Mouse (Mus musculus): ENCODE results near the gene Idh2. TPM values are rescaled to one million over a fixed set of nuclear protein-coding genes. Genes with fewer than 3 reads are reported as not detected.

The Idh2 gene
- polyA plus RNA-seq, 1 experiment, result 178 TPM

DNA sequence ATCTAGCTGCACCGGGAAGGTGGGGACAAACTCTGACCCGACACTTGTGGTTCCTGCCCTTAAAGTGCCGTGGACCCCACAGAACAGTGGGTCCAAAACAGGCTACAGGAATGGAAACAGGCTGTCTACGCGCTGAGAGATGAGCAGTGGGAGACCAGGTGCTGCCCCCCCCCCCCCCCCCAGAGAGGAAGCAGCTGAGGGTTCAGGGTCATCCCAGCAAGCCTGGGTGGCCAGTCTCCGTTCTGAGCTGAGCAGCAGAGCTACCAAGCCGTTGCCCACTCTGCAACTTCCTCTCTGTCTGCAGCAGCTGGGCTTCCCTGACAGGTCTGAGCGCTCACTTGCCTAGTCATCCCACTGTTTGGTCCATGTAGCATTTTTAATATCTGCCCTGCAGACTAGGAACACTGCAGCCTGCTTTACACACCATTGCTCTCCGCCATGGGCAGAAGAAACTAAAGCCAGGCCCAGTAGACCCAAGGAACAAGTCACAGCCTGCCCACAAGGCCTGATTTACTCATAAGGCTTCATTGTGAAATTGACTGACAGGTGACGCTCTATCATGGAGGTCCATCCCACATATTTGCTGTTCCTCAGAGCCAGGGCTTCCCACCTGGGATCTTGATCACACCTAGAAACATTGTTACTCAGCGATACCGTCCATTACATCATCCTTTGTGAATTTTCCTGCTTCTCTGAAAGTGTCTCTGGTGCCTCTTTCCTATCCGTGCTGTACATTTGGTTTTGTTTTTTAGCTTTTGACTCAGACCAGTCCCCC, 55.9 kb downstream of the Idh2 start:
- no peaks in the 10 kb centered on the region for H3K9me3 ChIP-seq (replicated peaks; ENCODE audit: control insufficient read depth, insufficient read depth, low read length, poor library complexity, severe bottlenecking)
- no peak overlapping the region for H3K4me3 ChIP-seq (ENCODE audit: low read depth, low read length)
- H3K9ac ChIP-seq (ENCODE audit: low read depth, poor library complexity, severe bottlenecking), result no peak overlapping the region
- H3K36me3 ChIP-seq (ENCODE audit: control insufficient read depth, insufficient read depth, low read length, poor library complexity, severe bottlenecking), result no peaks in the 10 kb centered on the region; the same call in 1 of the 2 replicates
- no peaks in the 10 kb centered on the region for H3K27me3 ChIP-seq (ENCODE audit: control insufficient read depth, insufficient read depth, low read length, poor library complexity, severe bottlenecking)
- TF ChIP-seq EP300 (IDR thresholded peaks at IDR 0.05; ENCODE audit: insufficient read depth, low read depth, low read length), result no peak
- no peak for TF ChIP-seq CTCF (IDR thresholded peaks at IDR 0.05; ENCODE audit: low read depth, low read length)
- no peak for TF ChIP-seq POLR2A (IDR thresholded peaks at IDR 0.05; ENCODE audit: insufficient read depth, low read length)
- H3K4me1 ChIP-seq (ENCODE audit: control insufficient read depth, insufficient read depth, low read length), result peaks cover 8% of the 10 kb centered on the region
- H3K27ac ChIP-seq (ENCODE audit: insufficient read depth, low read length), result no peak overlapping the region

DNA sequence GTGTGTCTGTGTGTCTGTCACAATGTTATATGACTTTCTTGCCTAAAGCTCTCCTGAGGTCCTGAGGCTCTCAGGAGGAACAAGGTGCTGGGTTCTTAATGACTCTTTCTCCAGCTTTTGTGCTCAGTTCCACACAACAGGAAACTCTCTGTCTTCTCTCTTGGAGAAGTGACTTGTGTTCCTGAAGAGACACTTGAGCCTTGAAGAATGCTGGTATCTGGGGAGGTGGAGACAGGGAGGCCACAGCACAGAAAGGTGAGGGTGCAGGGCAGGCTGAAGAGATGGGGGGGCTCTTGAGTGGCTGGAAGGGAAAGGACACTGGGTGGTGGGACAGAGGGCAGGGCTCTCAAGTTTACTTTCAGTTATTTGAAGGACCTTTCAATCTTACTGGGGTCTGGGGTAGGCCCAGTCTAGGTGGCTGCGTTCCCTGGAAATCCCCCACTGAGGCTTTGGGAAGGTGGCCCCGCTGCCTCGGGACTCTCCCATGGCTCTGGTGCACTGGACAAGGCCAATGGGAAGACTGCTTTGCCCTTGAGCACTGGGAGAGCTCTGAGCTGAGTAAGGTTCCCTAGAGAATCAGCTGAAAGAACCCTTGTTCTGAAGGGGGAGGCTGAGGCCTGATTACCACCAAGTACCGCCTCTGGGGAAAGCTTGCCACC, 56.7 kb downstream of the Idh2 start:
- Histone ChIP-seq H3K9ac (ENCODE audit: low read depth, poor library complexity, severe bottlenecking) (no peak overlapping the region), H3K4me3 (ENCODE audit: low read depth, low read length) (no peak overlapping the region), H3K27ac (ENCODE audit: insufficient read depth, low read length) (no peak overlapping the region), H3K27me3 (ENCODE audit: control insufficient read depth, insufficient read depth, low read length, poor library complexity, severe bottlenecking) (no peaks in the 10 kb centered on the region), H3K36me3 (ENCODE audit: control insufficient read depth, insufficient read depth, low read length, poor library complexity, severe bottlenecking) (no peaks in the 10 kb centered on the region; the same call in 1 of the 2 replicates), H3K9me3 (replicated peaks; ENCODE audit: control insufficient read depth, insufficient read depth, low read length, poor library complexity, severe bottlenecking) (no peaks in the 10 kb centered on the region), H3K4me1 (ENCODE audit: control insufficient read depth, insufficient read depth, low read length) (peaks cover 8% of the 10 kb centered on the region)
- TF ChIP-seq POLR2A (IDR thresholded peaks at IDR 0.05; ENCODE audit: insufficient read depth, low read length), result no peak
- no peak for TF ChIP-seq CTCF (IDR thresholded peaks at IDR 0.05; ENCODE audit: low read depth, low read length)
- no peak for TF ChIP-seq EP300 (IDR thresholded peaks at IDR 0.05; ENCODE audit: insufficient read depth, low read depth, low read length)

DNA sequence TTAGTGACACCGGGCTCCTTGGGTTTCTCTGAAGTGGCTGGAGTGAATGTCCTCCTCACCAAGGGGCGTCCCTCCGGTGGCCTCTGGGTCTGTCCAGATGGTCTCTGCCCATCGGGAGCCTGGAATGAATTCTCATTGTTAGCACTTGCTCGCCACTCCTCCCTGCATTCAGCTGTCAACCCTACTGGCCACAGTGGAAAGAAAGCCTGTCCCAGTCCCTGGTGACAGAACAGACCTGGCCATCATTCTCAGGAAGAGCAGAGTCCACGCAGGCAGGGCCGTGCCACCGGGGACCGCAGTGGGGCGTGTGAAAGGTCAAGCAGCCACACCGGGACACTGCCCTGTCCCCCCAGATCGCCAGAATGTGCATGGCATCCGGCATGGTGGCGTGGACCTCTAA, 57.4 kb downstream of the Idh2 start:
- no peak overlapping the region for H3K9ac ChIP-seq (ENCODE audit: low read depth, poor library complexity, severe bottlenecking)
- H3K9me3 ChIP-seq (replicated peaks; ENCODE audit: control insufficient read depth, insufficient read depth, low read length, poor library complexity, severe bottlenecking), result no peaks in the 10 kb centered on the region
- H3K36me3 ChIP-seq (ENCODE audit: control insufficient read depth, insufficient read depth, low read length, poor library complexity, severe bottlenecking), result no peaks in the 10 kb centered on the region; the same call in 1 of the 2 replicates
- no peaks in the 10 kb centered on the region for H3K27me3 ChIP-seq (ENCODE audit: control insufficient read depth, insufficient read depth, low read length, poor library complexity, severe bottlenecking)
- H3K4me1 ChIP-seq (ENCODE audit: control insufficient read depth, insufficient read depth, low read length), result peaks cover 8% of the 10 kb centered on the region
- TF ChIP-seq CTCF (IDR thresholded peaks at IDR 0.05; ENCODE audit: low read depth, low read length) (no peak), EP300 (IDR thresholded peaks at IDR 0.05; ENCODE audit: insufficient read depth, low read depth, low read length) (no peak), POLR2A (IDR thresholded peaks at IDR 0.05; ENCODE audit: insufficient read depth, low read length) (no peak)
- H3K27ac ChIP-seq (ENCODE audit: insufficient read depth, low read length), result no peak overlapping the region
- no peak overlapping the region for H3K4me3 ChIP-seq (ENCODE audit: low read depth, low read length)

DNA sequence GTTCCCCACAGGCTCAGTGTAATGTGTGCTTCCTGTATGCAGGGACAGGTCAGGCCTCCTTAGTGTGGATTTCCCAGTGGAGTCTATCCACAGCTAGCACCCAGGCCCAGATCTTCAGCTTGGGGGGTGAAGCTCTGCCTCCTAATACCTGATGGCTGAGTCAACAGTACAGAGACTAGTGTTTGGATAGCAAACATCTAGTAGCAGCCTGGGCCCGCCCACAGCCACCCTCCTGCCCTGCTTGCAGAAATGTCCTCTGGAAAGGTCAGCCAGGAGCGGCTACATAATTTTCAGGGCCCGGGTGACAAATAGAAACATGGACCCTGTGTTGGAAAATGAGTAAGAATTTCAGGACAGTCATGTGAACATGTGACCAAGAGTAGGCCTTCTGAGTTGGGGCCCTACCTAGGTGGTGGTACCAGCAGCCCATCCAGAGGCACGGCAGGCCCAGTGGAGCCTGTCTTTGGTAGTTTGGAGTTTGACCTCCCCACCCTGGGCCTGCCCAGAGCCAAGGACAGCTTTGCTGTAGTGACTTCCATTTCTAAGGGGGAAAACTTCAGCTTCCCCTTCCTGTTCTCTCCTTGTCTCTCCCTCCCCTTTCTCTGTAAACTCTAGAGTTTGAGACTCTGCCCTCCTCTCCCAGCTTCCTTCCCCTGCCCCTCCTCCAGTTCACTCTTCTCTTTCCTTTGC, 58.0 kb downstream of the Idh2 start:
- no peak overlapping the region for H3K4me3 ChIP-seq (ENCODE audit: low read depth, low read length)

DNA sequence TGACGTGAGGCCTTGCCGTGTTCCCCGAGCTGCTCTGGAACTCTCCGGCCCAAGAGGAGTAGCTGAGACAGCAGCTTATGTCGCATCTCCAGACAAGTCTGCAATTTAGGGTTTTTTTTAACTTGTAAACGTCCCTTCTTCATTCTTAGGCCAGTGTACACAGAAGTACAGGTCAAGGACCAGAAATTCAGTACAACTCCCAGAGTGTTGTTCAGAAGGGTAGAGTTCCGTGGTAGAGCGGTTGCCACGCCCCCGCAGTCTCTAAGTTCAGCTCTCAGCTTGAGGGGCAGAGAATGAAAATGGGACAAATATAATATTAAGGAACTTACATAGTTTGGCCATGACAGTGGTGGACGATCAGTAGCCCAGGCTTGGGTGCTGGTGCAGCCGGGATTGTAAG, 59.4 kb downstream of the Idh2 start:
- H3K4me1 ChIP-seq (ENCODE audit: control insufficient read depth, insufficient read depth, low read length), result peaks cover 9% of the 10 kb centered on the region
- H3K27ac ChIP-seq (ENCODE audit: insufficient read depth, low read length), result no peak overlapping the region
- no peaks in the 10 kb centered on the region for H3K9me3 ChIP-seq (replicated peaks; ENCODE audit: control insufficient read depth, insufficient read depth, low read length, poor library complexity, severe bottlenecking)
- H3K36me3 ChIP-seq (ENCODE audit: control insufficient read depth, insufficient read depth, low read length, poor library complexity, severe bottlenecking), result no peaks in the 10 kb centered on the region; the same call in 1 of the 2 replicates
- TF ChIP-seq CTCF (IDR thresholded peaks at IDR 0.05; ENCODE audit: low read depth, low read length) (no peak), EP300 (IDR thresholded peaks at IDR 0.05; ENCODE audit: insufficient read depth, low read depth, low read length) (no peak), POLR2A (IDR thresholded peaks at IDR 0.05; ENCODE audit: insufficient read depth, low read length) (no peak)
- H3K9ac ChIP-seq (ENCODE audit: low read depth, poor library complexity, severe bottlenecking), result no peak overlapping the region
- H3K27me3 ChIP-seq (ENCODE audit: control insufficient read depth, insufficient read depth, low read length, poor library complexity, severe bottlenecking), result no peaks in the 10 kb centered on the region
- no peak overlapping the region for H3K4me3 ChIP-seq (ENCODE audit: low read depth, low read length)

More for the DNA sequence above, 58.0 kb downstream of the Idh2 start:
- Histone ChIP-seq H3K4me1 (ENCODE audit: control insufficient read depth, insufficient read depth, low read length) (peaks cover 9% of the 10 kb centered on the region), H3K9ac (ENCODE audit: low read depth, poor library complexity, severe bottlenecking) (no peak overlapping the region), H3K36me3 (ENCODE audit: control insufficient read depth, insufficient read depth, low read length, poor library complexity, severe bottlenecking) (no peaks in the 10 kb centered on the region; the same call in 1 of the 2 replicates), H3K27ac (ENCODE audit: insufficient read depth, low read length) (no peak overlapping the region), H3K27me3 (ENCODE audit: control insufficient read depth, insufficient read depth, low read length, poor library complexity, severe bottlenecking) (no peaks in the 10 kb centered on the region), H3K9me3 (replicated peaks; ENCODE audit: control insufficient read depth, insufficient read depth, low read length, poor library complexity, severe bottlenecking) (no peaks in the 10 kb centered on the region)
- TF ChIP-seq EP300 (IDR thresholded peaks at IDR 0.05; ENCODE audit: insufficient read depth, low read depth, low read length) (no peak), POLR2A (IDR thresholded peaks at IDR 0.05; ENCODE audit: insufficient read depth, low read length) (no peak), CTCF (IDR thresholded peaks at IDR 0.05; ENCODE audit: low read depth, low read length) (no peak)

Data from ES-Bruce4 (cell line).